Mouse (Mus musculus) heart, embryonic 16.5 days (tissue): ENCODE measurements around the gene Srp68. TPM values are rescaled to one million over a fixed set of nuclear protein-coding genes. Genes with fewer than 3 reads are reported as not detected.

Source experiments
- ATAC-seq: fragments of 200-750 bp; cut with Nextera tagmentation; replicated peaks from 2 replicates; pipeline ENCODE4 v1.8.0; 2017; ENCODE audit warnings: moderate number of reproducible peaks; ENCODE audit not compliant: insufficient read depth, low FRiP score; ENCODE audit errors: extremely low read depth
- H3K27ac ChIP-seq: fragments of 300-500 bp; sonication (generic); 2 replicates; pipeline ENCODE4 v1.5.1; 2014; ENCODE audit warnings: mild to moderate bottlenecking, low read length, control low read depth, moderate library complexity
- H3K27me3 ChIP-seq: fragments of 300-500 bp; sonication (generic); 2 replicates; pipeline ENCODE4 v1.6.1; 2014; ENCODE audit warnings: low read length, mixed read lengths; ENCODE audit not compliant: control insufficient read depth, insufficient read depth
- H3K36me3 ChIP-seq: fragments of 300-500 bp; sonication (generic); 2 replicates; pipeline ENCODE4 v1.6.1; 2014; ENCODE audit not compliant: control insufficient read depth, insufficient read depth
- H3K4me1 ChIP-seq: fragments of 300-500 bp; sonication (generic); 2 replicates; pipeline ENCODE4 v1.6.1; 2014; ENCODE audit warnings: low read length, mixed read lengths; ENCODE audit not compliant: control insufficient read depth, insufficient read depth
- H3K4me2 ChIP-seq: fragments of 300-500 bp; sonication (generic); 2 replicates; pipeline ENCODE4 v1.6.1; 2014; ENCODE audit warnings: low read depth, mild to moderate bottlenecking, control low read depth, low read length
- H3K4me3 ChIP-seq: fragments of 300-500 bp; sonication (generic); 2 replicates; pipeline ENCODE4 v1.5.1; 2014; ENCODE audit warnings: mild to moderate bottlenecking, control low read depth, low read length
- H3K9ac ChIP-seq: fragments of 300-500 bp; sonication (generic); 2 replicates; pipeline ENCODE4 v1.6.1; 2014; ENCODE audit warnings: low read length, control low read depth
- H3K9me3 ChIP-seq: fragments of 300-500 bp; sonication (generic); replicated peaks from 2 replicates; pipeline ENCODE4 v1.6.1; 2016; ENCODE audit warnings: low read length; ENCODE audit not compliant: control insufficient read depth
- WGBS: fragments of 180-500 bp; shearing (Covaris S2); extraction: QIAGEN DNeasy Blood & Tissue Kit; methylation state at CpG from one replicate; pipeline ENCODE4 v1.1.7; 2014; 5-methylcytosine and 5-hydroxymethylcytosine counted together
- polyA plus RNA-seq: library from polyadenylated mRNA; unstranded; fragments of >200 nt; fragmentation: Nextera tagmentation; extraction: Ambion mirVana; gene quantifications from 2 replicates; pipeline ENCODE4 v1.2.1, GENCODE M21; 2015

Gene Srp68
- polyA plus RNA-seq, 1 experiment from 2014 or later: 72.3 TPM

DNA sequence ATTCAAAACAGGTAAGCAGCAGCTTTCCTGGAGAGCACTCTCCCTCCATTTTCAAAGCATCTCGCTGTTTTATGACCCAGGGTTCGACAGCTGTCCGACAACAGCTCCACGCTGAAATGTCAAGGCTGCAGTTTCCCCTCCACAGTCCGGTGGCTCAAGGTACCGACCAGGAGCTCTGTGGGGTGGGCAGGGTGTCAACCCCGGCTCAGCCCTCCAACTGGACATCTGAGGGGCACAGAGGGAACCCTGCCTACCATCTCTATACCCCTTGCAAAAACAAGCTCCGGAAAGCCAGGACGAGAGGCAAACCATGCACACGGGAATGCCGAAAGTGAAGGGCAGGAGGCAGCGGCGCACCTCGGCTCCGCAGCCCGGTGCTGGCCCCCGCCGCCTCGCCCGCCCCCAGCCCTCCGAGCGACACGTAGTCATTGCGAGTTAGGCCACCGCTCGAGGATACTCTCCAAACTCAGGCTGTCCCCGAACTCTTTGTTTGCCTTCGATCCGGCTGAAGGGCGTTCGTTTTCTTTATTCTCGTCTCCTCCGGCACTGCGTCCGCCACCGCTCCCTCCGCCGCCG, 460 bp downstream of the Srp68 start:
- Histone ChIP-seq H3K27ac (peak overlapping the region; percentile 80), H3K4me1 (peaks cover 17% of the 10 kb centered on the region), H3K9ac (peak overlapping the region; percentile 82), H3K27me3 (no peaks in the 10 kb centered on the region), H3K4me2 (peak overlapping the region; percentile 79), H3K36me3 (peaks cover 10% of the 10 kb centered on the region; the same call in 1 of the 2 replicates), H3K9me3 (no peaks in the 10 kb centered on the region), H3K4me3 (peak overlapping the region; percentile 69)
- peak; percentile 41; the same call in 1 of the 2 replicates for ATAC-seq
- WGBS: under 1% methylated on average over 39 of the region's 39 CpGs

GRCm38 (mm10) chr11:116272589-116273468, 1.2 kb downstream of the Srp68 start:
- Histone ChIP-seq H3K36me3 (peaks cover 14% of the 10 kb centered on the region), H3K4me3 (peak overlapping the region; percentile 69), H3K4me2 (peak overlapping the region; percentile 79), H3K4me1 (peaks cover 17% of the 10 kb centered on the region), H3K27me3 (no peaks in the 10 kb centered on the region), H3K9ac (peak overlapping the region; percentile 82), H3K27ac (no peak overlapping the region), H3K9me3 (no peaks in the 10 kb centered on the region)
- WGBS: 40% methylated on average over 12 of the region's 12 CpGs
- ATAC-seq: no peak

DNA sequence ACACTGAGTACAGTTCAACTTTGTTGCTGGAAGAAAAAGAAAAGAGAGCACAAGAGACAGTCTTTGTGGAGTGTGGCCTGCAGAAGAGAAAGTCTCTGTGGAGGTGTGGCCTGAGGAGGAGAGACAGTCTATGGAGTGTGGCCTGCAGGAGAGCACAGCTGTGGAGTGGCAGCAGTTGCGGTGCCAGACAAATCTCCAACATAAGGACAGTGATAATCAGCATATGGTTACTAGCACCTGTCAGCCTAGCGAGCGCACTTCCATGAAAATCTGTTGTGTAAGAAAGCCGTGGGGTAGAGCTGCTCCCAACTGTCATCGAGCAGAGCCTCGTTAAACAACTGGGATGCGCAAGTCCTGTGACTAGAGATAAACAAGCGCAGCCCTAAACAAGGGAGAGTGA, 4.5 kb downstream of the Srp68 start:
- peaks cover 14% of the 10 kb centered on the region for H3K4me1 ChIP-seq
- no peaks in the 10 kb centered on the region for H3K27me3 ChIP-seq
- H3K36me3 ChIP-seq: peaks cover 40% of the 10 kb centered on the region
- H3K27ac ChIP-seq: no peak overlapping the region
- 91% methylated on average over 8 of the region's 8 CpGs for WGBS
- no peak overlapping the region for H3K9ac ChIP-seq
- no peak for ATAC-seq
- H3K9me3 ChIP-seq: no peaks in the 10 kb centered on the region
- H3K4me2 ChIP-seq: no peak overlapping the region
- no peak overlapping the region for H3K4me3 ChIP-seq

GRCm38 (mm10) chr11:116268313-116268712, 5.7 kb downstream of the Srp68 start:
- ATAC-seq: no peak
- Histone ChIP-seq H3K36me3 (peaks cover 51% of the 10 kb centered on the region), H3K27ac (no peak overlapping the region), H3K4me2 (no peak overlapping the region), H3K27me3 (no peaks in the 10 kb centered on the region), H3K4me3 (no peak overlapping the region), H3K4me1 (peaks cover 13% of the 10 kb centered on the region), H3K9me3 (no peaks in the 10 kb centered on the region), H3K9ac (no peak overlapping the region)
- 96% methylated on average over 6 of the region's 6 CpGs for WGBS

- Histone ChIP-seq H3K36me3 (peaks cover 56% of the 10 kb centered on the region), H3K9ac (no peak overlapping the region), H3K4me2 (no peak overlapping the region), H3K9me3 (no peaks in the 10 kb centered on the region), H3K27ac (no peak overlapping the region), H3K27me3 (no peaks in the 10 kb centered on the region), H3K4me3 (no peak overlapping the region), H3K4me1 (peaks cover 8% of the 10 kb centered on the region)
- 84% methylated on average over 8 of the region's 8 CpGs for WGBS
- no peak for ATAC-seq
Observed at GRCm38 (mm10) chr11:116267637-116268036, 6.4 kb downstream of the Srp68 start.

DNA sequence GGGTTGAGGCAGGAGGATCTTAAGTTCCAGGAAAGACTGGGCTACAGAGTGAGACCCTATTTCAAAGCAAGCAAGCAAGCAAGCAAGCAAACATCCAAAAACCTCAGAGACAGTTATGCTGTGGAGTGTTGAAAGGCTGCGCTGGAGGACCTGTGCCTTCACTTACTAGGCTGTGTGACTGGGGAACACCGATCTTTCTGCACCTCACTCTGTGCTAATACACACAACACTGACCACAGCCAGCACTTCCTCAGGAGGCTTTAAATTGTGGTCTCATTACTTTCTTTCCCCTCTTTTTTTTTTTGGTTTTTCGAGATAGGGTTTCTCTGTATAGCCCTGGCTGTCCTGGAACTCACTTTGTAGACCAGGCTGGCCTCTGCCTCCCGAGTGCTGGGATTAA, 8.2 kb downstream of the Srp68 start:
- H3K4me1 ChIP-seq: no peaks in the 10 kb centered on the region
- no peak overlapping the region for H3K9ac ChIP-seq
- no peak overlapping the region for H3K4me2 ChIP-seq
- ATAC-seq: no peak
- WGBS: 93% methylated on average over 4 of the region's 4 CpGs
- H3K9me3 ChIP-seq: no peaks in the 10 kb centered on the region
- H3K4me3 ChIP-seq: no peak overlapping the region
- 0 out of 2 replicates have a peak overlapping the region, but pooled peaks have one; percentile 5 for H3K27ac ChIP-seq
- H3K36me3 ChIP-seq: peaks cover 68% of the 10 kb centered on the region
- no peaks in the 10 kb centered on the region for H3K27me3 ChIP-seq

DNA sequence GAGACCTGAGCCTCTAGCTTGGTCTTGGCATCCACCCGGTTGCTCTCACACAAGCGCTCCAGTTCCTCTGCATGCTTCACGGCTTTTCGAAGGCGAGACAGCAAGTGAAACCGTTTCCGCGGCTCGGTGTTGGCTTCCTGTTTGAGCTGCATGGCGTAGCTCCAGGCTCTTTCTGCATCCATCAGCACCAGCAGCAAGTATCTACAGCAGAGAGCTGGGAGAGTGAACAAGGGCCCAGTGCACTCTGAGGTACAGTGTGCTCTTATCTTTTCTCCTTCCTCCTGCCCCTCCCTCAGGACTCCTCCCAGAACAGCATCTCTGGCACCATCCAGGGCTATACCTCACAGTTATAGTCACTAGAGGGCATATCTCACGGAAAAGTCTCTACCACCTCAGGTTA, 8.7 kb downstream of the Srp68 start:
- Histone ChIP-seq H3K9me3 (no peaks in the 10 kb centered on the region), H3K27ac (0 out of 2 replicates have a peak overlapping the region, but pooled peaks have one; percentile 5), H3K27me3 (no peaks in the 10 kb centered on the region), H3K4me3 (no peak overlapping the region), H3K36me3 (peaks cover 70% of the 10 kb centered on the region), H3K4me2 (no peak overlapping the region), H3K9ac (no peak overlapping the region), H3K4me1 (no peaks in the 10 kb centered on the region)
- WGBS: 78% methylated on average over 11 of the region's 11 CpGs
- peak; percentile 28; the same call in 1 of the 2 replicates for ATAC-seq

GRCm38 (mm10) chr11:116260259-116260658, 13.8 kb downstream of the Srp68 start:
- no peaks in the 10 kb centered on the region for H3K4me1 ChIP-seq
- no peak overlapping the region for H3K4me3 ChIP-seq
- H3K36me3 ChIP-seq: peaks cover 64% of the 10 kb centered on the region
- no peak overlapping the region for H3K4me2 ChIP-seq
- WGBS: 83% methylated on average over 7 of the region's 7 CpGs
- H3K9ac ChIP-seq: no peak overlapping the region
- H3K27ac ChIP-seq: no peak overlapping the region
- H3K9me3 ChIP-seq: no peaks in the 10 kb centered on the region
- ATAC-seq: no peak
- no peaks in the 10 kb centered on the region for H3K27me3 ChIP-seq

GRCm38 (mm10) chr11:116259461-116259860, 14.6 kb downstream of the Srp68 start:
- Histone ChIP-seq H3K4me1 (no peaks in the 10 kb centered on the region), H3K4me2 (no peak overlapping the region), H3K36me3 (peaks cover 63% of the 10 kb centered on the region), H3K27me3 (no peaks in the 10 kb centered on the region), H3K4me3 (no peak overlapping the region), H3K27ac (peak overlapping the region; percentile 54; the same call in 1 of the 2 replicates), H3K9ac (no peak overlapping the region), H3K9me3 (no peaks in the 10 kb centered on the region)
- ATAC-seq: no peak
- WGBS: 80% methylated on average over 8 of the region's 8 CpGs
